Mouse (Mus musculus) mature B cell (primary cell): ENCODE measurements around the gene Nrl.

Experiments used
- in situ Hi-C: fragments of 300-500 bp; cut with MboI; formaldehyde crosslinking; loops from 2 replicates; pipeline ENCODE4 v1.14.3; 2019

Nrl gene

GRCm38 (mm10) chr14:55486836-55487235, 37.9 kb downstream of the Nrl start:
- in situ Hi-C loops = no loop called here

- in situ Hi-C loops = no loop called here
Observed at GRCm38 (mm10) chr14:55484430-55485085, 40.2 kb downstream of the Nrl start.

DNA sequence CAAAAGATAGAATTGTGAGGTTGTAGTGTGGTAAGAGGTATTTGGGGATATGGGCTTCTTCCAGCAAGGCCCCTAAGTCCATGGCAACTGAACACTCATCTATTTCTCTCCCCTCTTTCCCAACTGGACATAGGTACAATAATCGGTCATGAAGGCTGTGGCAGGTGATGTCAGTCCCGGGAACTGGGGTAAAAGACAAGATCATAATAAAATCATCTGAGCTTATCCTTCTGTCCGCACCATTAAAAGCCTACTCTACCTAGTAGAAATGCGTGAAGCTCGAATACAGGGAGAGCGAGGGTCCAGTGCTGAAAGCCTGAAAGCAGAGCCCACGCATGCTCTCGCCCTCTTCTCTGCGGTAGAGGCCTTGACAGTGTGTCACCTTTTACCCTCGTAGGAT, 45.2 kb downstream of the Nrl start:
- in situ Hi-C loops = no loop called here

- in situ Hi-C loops = no loop called here
Observed at GRCm38 (mm10) chr14:55478651-55479599, 45.9 kb downstream of the Nrl start, which contains the start of gene Dhrs4. Gene Dhrs4 (plus strand): TSS chr14:55478758.

- in situ Hi-C loops = no loop called here
Observed at GRCm38 (mm10) chr14:55477829-55478228, 47.0 kb downstream of the Nrl start.

- in situ Hi-C loops = no loop called here
Observed at GRCm38 (mm10) chr14:55477421-55477820, 47.4 kb downstream of the Nrl start.

- in situ Hi-C loops = no loop called here
Observed at GRCm38 (mm10) chr14:55475654-55476053, 49.1 kb downstream of the Nrl start.

GRCm38 (mm10) chr14:55470806-55471205, 54.0 kb downstream of the Nrl start:
- in situ Hi-C loops = no loop called here

DNA sequence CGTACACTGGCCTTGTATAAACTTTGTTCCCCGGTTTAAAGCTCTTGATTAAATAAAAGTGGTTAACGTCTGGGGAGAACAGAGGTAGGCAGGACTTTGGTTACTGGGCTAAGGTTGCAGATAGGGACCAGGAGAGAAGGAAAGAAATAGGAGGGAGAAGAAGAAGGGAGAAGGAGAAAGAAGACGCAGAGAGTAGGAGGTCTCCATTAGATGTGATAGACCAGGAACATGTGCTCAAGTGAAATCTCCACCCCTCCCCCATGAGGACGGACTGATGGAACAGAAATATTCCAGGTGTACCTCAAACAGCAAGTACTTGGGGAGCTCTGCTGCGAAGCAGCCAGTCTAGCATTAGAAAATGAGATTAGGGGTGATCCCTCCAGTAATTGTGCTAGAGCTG, 55.0 kb downstream of the Nrl start:
- in situ Hi-C loops = no loop called here

DNA sequence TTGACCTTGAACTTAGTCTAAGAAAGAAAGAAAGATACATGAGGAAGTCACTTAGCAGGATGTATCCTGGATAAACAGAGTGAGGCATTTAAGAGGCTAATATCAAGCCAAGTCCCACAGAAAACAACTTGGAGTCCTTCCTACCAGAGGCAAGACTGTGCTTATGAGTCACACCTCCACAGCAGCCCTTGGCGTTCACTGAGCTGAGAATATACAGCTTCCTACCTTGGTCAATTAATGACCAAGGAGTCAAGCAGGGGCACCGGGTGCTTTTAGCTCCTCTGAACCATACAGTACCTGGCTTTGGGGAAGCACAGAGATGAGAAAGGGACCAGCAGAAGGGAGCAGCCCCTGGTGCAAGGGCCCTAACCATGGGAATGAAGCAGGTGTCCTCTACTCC, 55.7 kb downstream of the Nrl start:
- in situ Hi-C loops = no loop called here
